In genomic region chr14:122882201-122882639, GRCm38 (mm10) we compare ENCODE assay signal across 11 mouse cellular contexts. TPM values are rescaled to one million over a fixed set of nuclear protein-coding genes. Genes with fewer than 3 reads are reported as not detected.
DNase-seq lines count a peak whose midpoint lies in the region; ATAC-seq and TF ChIP-seq lines count a peak whose summit lies in the region.
"Had no signal": no experiment of that assay in that cellular context is flagged by ENCODE, and none has a peak within 500 bp of the region (broad histone marks: within the 10 kb centered on the region; RNA-seq: fewer than 3 reads in every experiment).

No protein-coding gene starts in this region.

- peak; percentile 43 for ATAC-seq in midbrain, embryonic 13.5 days
- ATAC-seq: intestine, embryonic 16.5 days had no signal

- H3K27me3 ChIP-seq in hindbrain, embryonic 10.5 days (ENCODE audit: insufficient read depth, poor library complexity, severe bottlenecking), result no peaks in the 10 kb centered on the region
- H3K27me3 ChIP-seq in midbrain, embryonic 13.5 days, result peaks cover 2% of the 10 kb centered on the region; the same call in 1 of the 2 replicates
- H3K27me3 ChIP-seq: heart, embryonic 12.5 days had no signal

- TF ChIP-seq POLR2A in brain, embryonic 14.5 days (IDR thresholded peaks at IDR 0.05; ENCODE audit: borderline replicate concordance, extremely low read depth, insufficient read depth, insufficient read length, poor library complexity, severe bottlenecking), result no peak
- TF ChIP-seq POLR2A in lung, adult 2 months (IDR thresholded peaks at IDR 0.05; ENCODE audit: borderline replicate concordance, extremely low read depth, low read depth, low read length), result no peak

- peak; percentile 90 for DNase-seq in brain, embryonic 14.5 days (ENCODE audit: low read depth)
- peak; percentile 48 to 67 for DNase-seq in cerebellum, postnatal 14 days
- no peak for DNase-seq in hindbrain, embryonic 10.5 days (ENCODE audit: low spot score)
- no peak for DNase-seq in lung, adult 2 months
- DNase-seq in spleen, adult 18-20 months, result no peak
- no peak for DNase-seq in adrenal gland, postnatal 36 days
- DNase-seq: right cerebral cortex, postnatal 4 days; thymus, adult 18-20 months had no signal

- no peak overlapping the region for H3K4me2 ChIP-seq in midbrain, embryonic 13.5 days (replicated peaks)
- H3K4me2 ChIP-seq: heart, embryonic 12.5 days had no signal

- H3K4me3 ChIP-seq in hindbrain, embryonic 10.5 days, result no peak overlapping the region
- H3K4me3 ChIP-seq in midbrain, embryonic 13.5 days (replicated peaks), result no peak overlapping the region
- no peak overlapping the region for H3K4me3 ChIP-seq in lung, adult 2 months (replicated peaks; ENCODE audit: extremely low read depth, low read depth, low read length)
- H3K4me3 ChIP-seq: heart, embryonic 12.5 days had no signal

- peak overlapping the region; percentile 77 for H3K27ac ChIP-seq in hindbrain, embryonic 10.5 days
- peak overlapping the region; percentile 75 for H3K27ac ChIP-seq in midbrain, embryonic 13.5 days

- no peaks in the 10 kb centered on the region for H3K36me3 ChIP-seq in hindbrain, embryonic 10.5 days
- H3K36me3 ChIP-seq in midbrain, embryonic 13.5 days, result no peaks in the 10 kb centered on the region
- H3K36me3 ChIP-seq: heart, embryonic 12.5 days had no signal

- 57% methylated on average over 9 of the region's 9 CpGs for WGBS in hindbrain, embryonic 10.5 days
- WGBS in midbrain, embryonic 13.5 days, result 41% methylated on average over 9 of the region's 9 CpGs
- WGBS in lung, adult 2 months, result 84% methylated on average over 9 of the region's 9 CpGs

- H3K4me1 ChIP-seq in hindbrain, embryonic 10.5 days (replicated peaks), result peaks cover 35% of the 10 kb centered on the region
- peaks cover 39% of the 10 kb centered on the region for H3K4me1 ChIP-seq in midbrain, embryonic 13.5 days (replicated peaks)
- H3K4me1 ChIP-seq in lung, adult 2 months (ENCODE audit: control insufficient read depth, insufficient read depth, low read length), result no peaks in the 10 kb centered on the region

- TF ChIP-seq CTCF in brain, embryonic 14.5 days (IDR thresholded peaks at IDR 0.05; ENCODE audit: borderline replicate concordance, extremely low read depth, insufficient read depth, insufficient read length), result no peak
- TF ChIP-seq CTCF in lung, adult 2 months (IDR thresholded peaks at IDR 0.05; ENCODE audit: insufficient read depth, low read length), result no peak

- H3K9me3 ChIP-seq in hindbrain, embryonic 10.5 days, result no peaks in the 10 kb centered on the region
- H3K9me3 ChIP-seq in midbrain, embryonic 13.5 days, result no peaks in the 10 kb centered on the region
- H3K9me3 ChIP-seq: heart, embryonic 12.5 days had no signal

- H3K9ac ChIP-seq in midbrain, embryonic 13.5 days (replicated peaks), result peak overlapping the region; percentile 29; the same call in 1 of the 2 replicates
- H3K9ac ChIP-seq: heart, embryonic 12.5 days had no signal

RNA-seq across cellular contexts. Expression of gene Ggact, which starts 31.3 kb away (rescaled TPM):
- 6.1 and 8.4 TPM in 2 replicates for polyA plus RNA-seq in brain, embryonic 14.5 days (2012; rRNA removed)
- polyA plus RNA-seq in hindbrain, embryonic 10.5 days (2016; fragmentation: Nextera tagmentation; extraction: Ambion mirVana), result 4.3 and 5.8 TPM in 2 replicates
- 4.7 and 5.9 TPM in 2 replicates for polyA plus RNA-seq in midbrain, embryonic 13.5 days (2015; fragmentation: Nextera tagmentation; extraction: Ambion mirVana)
- polyA plus RNA-seq in lung, adult 2 months (2012; rRNA removed), result 33.3 and 49.1 TPM in 2 replicates
- 10 to 100 TPM; 37.0 to 55.3 TPM for total RNA-seq in adrenal gland, postnatal 36 days (2021)

Comparison
In these comparisons a context has a peak if more than half of its experiments do, and no peak if none do; other contexts are left out.
1. DNase-seq: peak in brain, embryonic 14.5 days (single experiment) and cerebellum, postnatal 14 days (2 of 2); none in hindbrain, embryonic 10.5 days (single experiment), lung, adult 2 months (single experiment), spleen, adult 18-20 months (0 of 2) and adrenal gland, postnatal 36 days (0 of 2).